Mouse (Mus musculus): ENCODE results near the gene Fam234b.

DNA sequence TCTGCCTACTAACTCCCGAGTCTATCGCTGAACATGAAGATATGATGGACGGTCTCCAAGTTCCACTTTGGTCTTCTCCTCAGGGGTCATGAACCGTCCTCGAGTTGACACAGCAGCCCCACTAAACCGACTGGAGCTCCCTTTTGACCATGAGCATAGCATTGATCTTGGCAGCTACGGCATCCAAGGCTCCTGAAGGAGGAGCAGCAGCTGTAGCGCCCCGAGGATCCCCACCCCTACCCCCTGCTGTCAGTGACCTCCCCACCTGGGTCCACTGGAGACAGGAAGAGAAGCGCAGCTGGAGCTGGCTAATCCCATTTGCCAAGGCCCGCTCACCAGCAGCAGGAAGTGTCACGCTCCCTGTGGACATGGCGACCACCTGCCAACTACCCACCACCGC is 26.0 kb upstream of the Fam234b start:
- TF ChIP-seq POLR2A (IDR thresholded peaks at IDR 0.05; ENCODE audit: insufficient read length, low read depth) (no peak), USF1 (IDR thresholded peaks at IDR 0.05; ENCODE audit: low read depth) (no peak), E2F4 (IDR thresholded peaks at IDR 0.05; ENCODE audit: insufficient read depth) (no peak), CEBPB (IDR thresholded peaks at IDR 0.05; ENCODE audit: insufficient read depth, poor library complexity, severe bottlenecking) (no peak), TCF3 (IDR thresholded peaks at IDR 0.05; ENCODE audit: insufficient read length, low read depth) (no peak), POLR2AphosphoS2 (IDR thresholded peaks at IDR 0.05; ENCODE audit: insufficient read length, low read depth) (no peak), MYOD1 (IDR thresholded peaks at IDR 0.05; ENCODE audit: control insufficient read depth in 1 of 3, insufficient read length in 2 of 3, low read depth in 2 of 3) (no peak), TCF12 (IDR thresholded peaks at IDR 0.05; ENCODE audit: insufficient read depth, poor library complexity, severe bottlenecking) (no peak), MAX (IDR thresholded peaks at IDR 0.05; ENCODE audit: low read depth) (no peak)

All from myocyte (in vitro differentiated cells).